Mouse (Mus musculus) gonadal fat pad, adult 2 months (tissue): ENCODE results near the gene Irf1. TPM values are rescaled to one million over a fixed set of nuclear protein-coding genes. Genes with fewer than 3 reads are reported as not detected.

ENCODE experiments used
- DNase-seq: peaks from one replicate; pipeline ENCODE4 v3.0.0-alpha.2; 2012; ENCODE audit warnings: low read depth
- polyA plus RNA-seq: library from polyadenylated mRNA; depleted of rRNA; stranded (reverse); fragments of >200 nt; gene quantifications from 2 replicates; pipeline ENCODE4 v1.2.3, GENCODE M21; 2012

Gene Irf1
- polyA plus RNA-seq, 1 experiment = 47.0 TPM

GRCm38 (mm10) chr11:53783288-53783687, 13.5 kb downstream of the Irf1 start:
- DNase-seq = no peak

- DNase-seq = no peak
These were observed 15.6 kb downstream of the Irf1 start for GRCm38 (mm10) chr11:53785311-53785936.

GRCm38 (mm10) chr11:53786058-53787031, 16.5 kb downstream of the Irf1 start:
- no peak for DNase-seq

DNA sequence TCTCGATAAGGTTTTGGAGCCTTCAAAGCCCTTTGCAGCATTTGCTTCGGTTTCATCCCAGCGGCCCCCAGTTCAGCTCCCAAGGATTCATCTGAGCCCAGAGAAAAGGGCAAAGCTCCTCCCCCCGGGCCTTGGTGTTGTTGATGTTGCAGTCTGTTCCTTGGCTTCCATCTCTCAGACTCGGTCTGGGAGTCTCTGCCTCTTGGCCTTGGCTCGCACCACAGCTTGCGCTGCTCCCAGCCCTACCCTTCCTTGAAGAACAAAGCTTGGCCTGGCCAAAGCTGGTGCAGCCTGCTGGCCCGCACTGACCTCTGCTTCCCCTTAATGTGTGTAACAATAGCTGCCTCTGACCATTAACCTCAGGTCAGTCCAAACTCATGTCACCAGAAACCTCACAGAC, 18.4 kb downstream of the Irf1 start:
- no peak for DNase-seq

- DNase-seq = no peak
These were observed 19.5 kb downstream of the Irf1 start for GRCm38 (mm10) chr11:53789277-53789676.

- no peak for DNase-seq
These were observed 23.2 kb downstream of the Irf1 start for GRCm38 (mm10) chr11:53792986-53793385.

DNA sequence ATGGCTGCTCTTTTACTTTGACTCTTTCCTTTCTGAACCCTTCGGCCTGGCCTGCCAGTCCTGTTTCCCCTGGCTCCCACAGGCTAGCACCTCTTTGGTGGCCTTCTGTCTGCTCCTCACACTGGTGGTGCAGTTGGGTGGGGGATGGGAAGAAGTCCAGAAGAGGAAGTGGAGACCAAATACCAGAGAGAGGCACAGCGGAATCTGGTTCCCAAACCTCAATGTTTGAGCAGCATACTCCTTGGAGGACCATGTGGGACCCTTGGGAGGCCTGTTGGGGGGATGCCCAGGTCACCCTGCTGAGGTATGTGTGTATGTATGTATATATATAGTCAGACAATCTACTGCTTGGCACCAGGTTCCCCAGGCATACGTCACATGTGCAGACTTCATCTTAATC, 24.2 kb downstream of the Irf1 start:
- DNase-seq = no peak

- no peak for DNase-seq
These were observed 25.1 kb downstream of the Irf1 start for GRCm38 (mm10) chr11:53794671-53795557.

DNA sequence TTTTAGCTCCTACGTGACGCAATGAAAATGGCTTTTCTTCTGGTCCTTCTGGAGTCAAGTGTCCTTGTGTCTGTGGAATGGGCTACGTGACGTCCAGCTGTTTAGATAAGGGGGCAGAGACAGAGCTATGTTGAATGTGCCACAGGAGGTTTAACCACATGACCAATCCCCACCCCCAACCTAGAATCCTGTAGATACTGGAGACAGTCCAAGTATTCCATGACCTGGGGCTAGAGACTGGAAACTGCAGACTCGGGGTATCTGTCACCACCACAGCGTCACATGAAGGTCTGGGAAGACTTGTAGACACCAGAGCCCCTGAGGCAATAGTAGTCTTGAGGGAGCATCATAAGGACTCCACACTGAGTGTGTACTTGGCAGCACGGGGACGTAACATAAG, 26.0 kb downstream of the Irf1 start:
- no peak for DNase-seq

GRCm38 (mm10) chr11:53796409-53797151, 26.8 kb downstream of the Irf1 start:
- DNase-seq = no peak

- no peak for DNase-seq
These were observed 27.6 kb downstream of the Irf1 start for GRCm38 (mm10) chr11:53797386-53797920.

- no peak for DNase-seq
These were observed 28.4 kb downstream of the Irf1 start for GRCm38 (mm10) chr11:53798041-53798711.

DNA sequence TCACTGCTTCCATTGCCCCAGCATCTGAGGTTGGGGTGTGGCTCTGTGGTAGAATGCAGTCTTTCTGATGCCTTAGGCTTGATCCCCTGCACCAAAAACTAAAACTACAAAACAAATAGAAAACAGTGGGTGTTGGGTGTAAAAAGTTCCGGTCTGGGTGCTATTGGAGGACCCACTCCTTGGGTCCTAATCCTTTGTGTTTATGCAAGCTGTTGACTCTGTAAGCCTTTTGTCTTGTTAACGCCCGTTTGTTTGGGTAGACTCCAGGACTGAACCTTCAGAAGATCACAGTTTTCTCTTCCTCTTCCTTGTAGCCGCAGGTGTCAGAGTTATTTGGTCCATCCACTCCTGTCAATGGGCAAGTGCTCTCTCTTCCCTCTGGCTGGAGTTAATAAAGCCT, 30.2 kb downstream of the Irf1 start:
- no peak for DNase-seq

- no peak for DNase-seq
These were observed 31.2 kb downstream of the Irf1 start for GRCm38 (mm10) chr11:53800975-53801374.

DNA sequence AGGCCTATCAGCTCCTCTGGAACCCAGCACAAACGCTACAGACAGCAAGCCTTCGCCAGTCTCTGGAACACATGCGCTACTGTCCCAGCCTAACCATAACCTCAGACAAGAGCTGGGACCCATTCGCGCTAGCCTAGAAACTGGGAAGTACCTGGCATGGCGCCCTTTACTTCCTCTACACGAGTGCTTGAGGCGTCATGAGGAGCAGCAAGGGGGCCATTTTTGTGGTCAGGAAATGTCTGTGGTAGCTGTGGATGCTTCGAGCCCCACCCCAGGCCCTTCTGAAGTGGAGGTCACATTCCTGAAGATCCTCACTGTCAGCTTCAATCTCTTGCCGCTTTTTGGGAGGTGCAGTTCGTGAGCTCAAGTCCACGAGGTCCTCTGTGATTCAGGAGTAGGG, 33.3 kb downstream of the Irf1 start:
- DNase-seq = no peak

GRCm38 (mm10) chr11:53803494-53803893, 33.7 kb downstream of the Irf1 start:
- DNase-seq = no peak

- no peak for DNase-seq
These were observed 34.9 kb downstream of the Irf1 start for GRCm38 (mm10) chr11:53804569-53805344.

- DNase-seq = no peak
These were observed 36.0 kb downstream of the Irf1 start for GRCm38 (mm10) chr11:53805786-53806185.

DNA sequence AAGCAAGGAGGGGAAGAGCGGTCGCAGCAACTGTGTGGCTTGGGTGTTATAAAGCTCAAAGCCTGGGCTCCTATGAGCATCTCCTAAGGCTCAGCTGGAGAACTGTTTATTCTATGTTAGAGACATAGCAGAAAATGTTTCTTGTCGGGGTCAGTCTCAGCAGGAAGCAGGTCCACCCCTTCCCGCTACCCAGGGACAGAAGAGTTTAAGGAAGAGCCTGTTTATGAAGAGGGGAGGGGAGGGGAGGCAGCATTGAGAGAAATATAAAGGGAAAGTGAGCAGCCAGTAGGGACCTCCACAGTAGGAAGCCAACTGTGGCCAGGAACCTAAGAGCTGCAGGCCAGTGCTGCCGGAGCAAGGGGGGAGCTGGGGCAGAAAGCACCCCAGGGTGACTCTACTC, 39.5 kb downstream of the Irf1 start:
- no peak for DNase-seq

DNA sequence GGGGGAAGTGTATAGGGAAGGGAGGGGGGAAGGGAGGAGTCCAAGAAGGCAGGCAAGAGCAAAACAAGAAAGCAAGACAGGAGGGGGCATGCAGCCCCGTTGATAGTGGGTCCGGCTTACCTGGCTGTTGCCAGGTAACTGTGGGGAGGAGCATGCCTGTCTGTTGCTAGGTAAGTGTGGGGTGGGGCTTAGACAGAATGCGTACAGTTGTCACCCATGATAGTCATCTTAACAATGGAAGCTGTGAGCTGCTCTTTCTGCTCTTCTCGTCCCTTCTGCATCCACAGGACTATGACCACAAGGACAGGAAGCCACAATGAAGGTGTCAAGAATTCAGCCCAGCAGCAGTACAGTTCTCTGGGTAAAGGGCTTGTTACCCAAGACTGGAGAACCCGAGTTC, 40.3 kb downstream of the Irf1 start:
- no peak for DNase-seq
